Mouse (Mus musculus) heart, adult 18-20 months (tissue): Measurements from ENCODE around the gene Gpr152. TPM values are rescaled to one million over a fixed set of nuclear protein-coding genes. Genes with fewer than 3 reads are reported as not detected.

Source experiments
- DNase-seq, 2 experiments: peaks; one replicate each; pipeline ENCODE4 v3.0.0; 2021 to 2022; ENCODE audit warnings: mixed read lengths in 1 of 2
- total RNA-seq, 2 experiments: library from RNA; stranded (reverse); gene quantifications; 2 replicates each; pipeline ENCODE4 v1.2.3; 2021

The Gpr152 gene
- total RNA-seq, 2 experiments from 2014 or later = 0.08 TPM; not detected in 1

- peak; percentile 64 to 76 for DNase-seq
Measured at GRCm38 (mm10) chr19:4171393-4172290, 32.1 kb downstream of the Gpr152 start.

DNA sequence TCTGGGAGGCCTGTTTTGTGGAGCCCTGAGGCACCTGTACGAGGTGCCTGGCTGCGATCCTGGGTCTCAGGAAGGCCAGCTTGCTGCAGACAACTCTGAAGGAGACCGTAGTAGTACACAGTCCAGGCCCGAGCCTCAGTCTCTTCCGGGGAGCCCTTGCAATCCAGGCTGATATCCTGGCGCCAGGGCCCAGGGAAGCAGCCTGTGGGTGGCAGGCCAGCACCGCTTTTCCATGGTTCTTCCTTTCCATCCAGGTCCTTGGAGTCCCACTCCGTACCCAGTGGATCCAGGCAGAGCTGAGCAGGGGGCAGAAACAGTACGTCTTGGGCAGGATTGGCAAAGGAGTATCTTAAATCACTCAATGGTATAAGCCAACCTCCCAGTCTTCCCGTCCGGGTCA lies 33.3 kb downstream of the Gpr152 start:
- DNase-seq = no peak

- DNase-seq = peak; percentile 56 to 70
Measured at GRCm38 (mm10) chr19:4175368-4175947, 35.9 kb downstream of the Gpr152 start, which contains the start of gene Carns1. Gene Carns1 (minus strand): TSS chr19:4175479.

- no peak for DNase-seq
Measured at GRCm38 (mm10) chr19:4180411-4180810, 40.8 kb downstream of the Gpr152 start.

- DNase-seq = peak; percentile 63 to 81
Measured at GRCm38 (mm10) chr19:4181892-4182291, 42.3 kb downstream of the Gpr152 start.

DNA sequence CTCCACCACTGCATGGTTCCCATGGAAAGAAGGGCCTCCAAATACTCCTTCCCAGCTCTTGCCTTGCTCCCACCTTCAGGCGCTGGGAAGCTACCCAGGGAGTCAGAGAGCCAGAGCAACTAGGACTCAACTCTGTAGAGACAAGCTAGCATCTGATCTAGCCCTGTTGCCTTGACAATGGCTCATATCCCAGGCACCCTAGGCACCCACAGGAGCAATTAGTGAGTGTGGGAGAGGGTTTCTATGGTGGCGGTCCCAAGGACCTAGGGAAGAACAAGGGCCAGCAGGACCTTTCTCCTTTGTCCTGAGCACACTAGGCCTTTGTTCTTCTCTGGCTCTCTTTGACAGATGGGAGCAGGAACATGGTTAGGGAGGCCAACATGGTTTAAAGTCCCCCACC lies 44.1 kb downstream of the Gpr152 start:
- DNase-seq = no peak

DNA sequence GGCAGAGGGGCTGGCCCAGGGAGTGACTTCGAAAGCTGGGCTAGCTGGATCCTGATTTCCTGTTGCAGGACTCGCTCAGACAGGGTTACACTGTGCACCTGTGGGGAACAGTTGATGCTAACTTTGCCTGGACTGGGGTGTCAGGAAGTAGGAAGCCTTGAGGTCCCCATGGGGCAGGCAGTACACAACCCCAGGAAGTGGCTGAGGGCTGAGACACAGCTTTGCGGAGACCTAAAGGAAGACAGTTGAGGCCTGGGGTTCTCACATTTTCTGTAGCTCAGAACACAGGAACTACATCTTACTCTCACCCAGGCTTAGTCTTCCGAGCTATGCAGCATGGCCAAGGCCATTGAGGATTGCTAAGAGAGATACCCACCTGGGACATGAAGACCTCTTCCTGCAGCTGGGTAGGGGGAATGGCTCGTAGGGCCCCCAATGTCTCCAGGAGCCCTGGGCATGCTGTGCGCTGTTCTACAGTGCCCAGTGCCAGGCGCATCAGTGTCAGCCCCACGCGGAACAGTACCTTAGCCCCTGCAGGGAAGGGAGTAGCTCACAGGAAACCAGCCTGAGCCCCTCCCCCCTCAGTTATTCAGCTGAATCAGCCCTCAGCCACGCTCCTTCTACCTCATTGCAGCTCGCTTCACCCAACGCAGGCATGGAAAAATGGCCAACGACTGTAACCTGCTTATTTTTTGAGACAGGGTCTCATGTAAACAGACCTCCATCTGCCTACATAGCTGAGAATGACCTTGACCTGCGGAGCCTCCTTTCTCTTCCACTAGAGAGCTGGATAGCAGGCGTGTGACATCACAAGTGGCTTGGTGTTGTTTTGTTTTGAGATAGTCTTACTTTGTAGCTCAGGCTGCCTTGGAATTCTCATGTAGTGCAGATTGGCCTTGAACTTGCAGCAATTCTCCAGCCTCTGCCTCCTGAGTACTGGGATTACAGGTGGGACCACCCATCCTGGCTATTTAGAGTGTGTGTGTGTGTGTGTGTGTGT lies 45.7 kb downstream of the Gpr152 start:
- no peak for DNase-seq

GRCm38 (mm10) chr19:4187303-4187702 lies 47.7 kb downstream of the Gpr152 start:
- no peak for DNase-seq

DNA sequence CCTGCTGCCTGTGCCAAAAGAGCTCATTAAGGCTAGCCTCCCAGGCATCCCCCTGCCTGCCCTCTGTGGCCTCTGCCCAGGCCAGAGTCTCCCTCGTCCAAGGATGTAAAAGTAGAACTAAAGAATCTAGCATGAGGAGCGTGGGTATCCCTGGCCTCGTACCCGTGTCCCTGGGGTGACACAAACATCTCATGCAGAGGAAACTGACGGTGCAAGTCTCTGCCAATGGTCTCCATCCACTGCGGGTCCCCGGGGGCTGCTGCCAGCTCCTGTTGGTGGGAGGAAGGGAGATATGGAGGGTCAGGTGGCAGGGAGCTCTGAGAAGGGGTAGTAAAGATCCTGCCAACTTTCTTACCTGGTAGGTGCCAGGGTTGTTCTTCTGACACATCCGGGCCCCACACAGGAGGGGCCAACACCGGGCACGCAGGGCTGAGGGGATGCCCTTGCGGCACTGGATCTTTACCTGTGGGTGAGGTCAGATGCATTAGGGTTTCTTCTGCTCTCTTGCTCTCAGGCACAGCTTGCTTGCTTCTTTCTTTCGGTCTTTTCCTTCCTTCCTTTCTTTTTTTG lies 49.5 kb downstream of the Gpr152 start:
- DNase-seq = no peak

- DNase-seq = peak in 1 of 2 experiments; percentile 69
Measured at GRCm38 (mm10) chr19:4190831-4191334, 51.3 kb downstream of the Gpr152 start, which contains the start of gene Tbc1d10c. Gene Tbc1d10c (minus strand): TSS chr19:4191284.

DNA sequence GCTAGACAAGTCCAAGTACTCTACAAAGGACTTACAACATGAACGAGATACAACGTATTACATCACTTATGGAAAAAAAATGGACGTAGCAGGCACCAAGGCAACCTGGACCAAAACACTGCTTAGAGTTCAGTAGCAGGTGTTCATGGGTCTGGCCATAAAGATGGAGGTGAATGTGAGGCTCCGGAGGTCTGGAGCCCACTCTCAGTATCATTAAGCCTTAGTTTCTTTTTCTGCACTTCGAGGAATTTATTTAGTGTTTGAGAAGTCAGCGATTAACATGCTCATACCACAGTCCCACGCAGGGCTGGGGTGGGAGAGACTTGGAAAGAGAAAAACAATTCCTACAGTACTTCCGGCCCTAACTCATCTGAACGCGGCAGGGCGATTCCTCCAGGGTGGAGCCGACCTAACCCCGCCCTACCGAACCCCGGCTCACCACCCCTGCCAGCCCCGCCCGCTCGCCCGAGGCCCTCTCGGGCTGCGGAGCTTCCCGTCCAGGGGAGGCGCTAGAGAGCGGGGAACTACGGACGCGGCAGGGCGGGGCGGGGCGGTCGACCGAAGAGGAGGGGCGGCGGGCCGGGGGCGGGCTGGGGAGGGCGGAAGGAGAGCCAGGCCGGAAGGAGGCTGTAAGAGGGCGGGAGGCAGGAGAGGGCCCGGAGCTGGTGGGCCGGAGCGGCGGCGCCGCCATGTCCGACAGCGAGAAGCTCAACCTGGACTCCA lies 52.1 kb downstream of the Gpr152 start, which contains the start of gene Ppp1ca:
Ppp1ca (plus strand) TSS at position 538 of the 723 bp plus-strand sequence.
- DNase-seq = peak; percentile 96

DNA sequence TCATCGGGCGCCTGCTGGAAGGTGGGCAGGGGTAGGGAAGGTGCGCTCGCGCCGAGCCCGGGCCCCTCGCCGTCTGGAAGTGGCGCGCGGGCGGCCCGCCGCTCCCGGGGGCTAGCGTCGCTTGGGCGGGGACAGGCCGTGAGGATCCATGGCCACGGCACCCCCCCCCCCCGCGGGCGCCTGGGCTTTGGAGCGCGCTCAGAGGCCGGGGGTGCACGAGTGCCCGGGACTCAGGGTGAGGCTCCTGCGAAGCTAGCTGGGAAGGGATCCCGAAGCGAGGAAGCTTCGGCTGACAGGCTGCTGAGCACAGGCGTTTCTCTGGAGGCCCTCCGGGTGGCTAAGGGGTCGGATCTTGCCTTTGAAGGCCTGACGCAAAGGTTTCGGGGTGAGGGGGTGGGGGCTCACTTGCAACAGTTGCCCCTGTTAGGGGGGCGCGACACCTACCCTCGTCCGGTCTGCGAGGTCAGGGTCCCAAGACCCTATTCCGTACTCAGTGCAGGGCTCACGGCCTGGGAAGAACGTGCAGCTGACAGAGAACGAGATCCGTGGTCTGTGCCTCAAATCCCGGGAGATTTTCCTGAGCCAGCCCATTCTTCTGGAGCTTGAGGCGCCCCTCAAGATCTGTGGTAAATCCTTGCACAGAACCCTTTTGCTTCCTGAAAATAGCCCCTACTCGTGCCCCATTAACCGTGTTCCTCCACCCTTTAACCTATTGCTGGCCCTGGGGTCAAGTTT lies 52.8 kb downstream of the Gpr152 start:
- DNase-seq = no peak

DNA sequence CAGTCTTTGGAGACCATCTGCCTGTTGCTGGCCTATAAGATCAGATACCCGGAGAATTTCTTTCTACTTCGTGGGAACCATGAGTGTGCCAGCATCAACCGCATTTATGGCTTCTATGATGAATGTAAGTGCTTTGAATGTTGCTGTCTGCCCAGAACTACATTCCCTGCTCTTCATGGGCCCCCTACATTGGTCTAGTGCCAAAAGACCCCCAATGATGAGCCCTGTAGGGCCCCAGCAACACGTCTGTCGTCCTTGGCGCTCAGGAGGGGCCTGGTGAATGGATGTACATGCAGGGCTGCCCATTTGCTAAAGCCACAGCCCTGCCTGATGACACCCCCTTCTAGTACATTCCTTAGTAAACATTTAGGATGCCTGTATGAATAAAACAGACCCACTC lies 53.5 kb downstream of the Gpr152 start:
- DNase-seq = no peak

DNA sequence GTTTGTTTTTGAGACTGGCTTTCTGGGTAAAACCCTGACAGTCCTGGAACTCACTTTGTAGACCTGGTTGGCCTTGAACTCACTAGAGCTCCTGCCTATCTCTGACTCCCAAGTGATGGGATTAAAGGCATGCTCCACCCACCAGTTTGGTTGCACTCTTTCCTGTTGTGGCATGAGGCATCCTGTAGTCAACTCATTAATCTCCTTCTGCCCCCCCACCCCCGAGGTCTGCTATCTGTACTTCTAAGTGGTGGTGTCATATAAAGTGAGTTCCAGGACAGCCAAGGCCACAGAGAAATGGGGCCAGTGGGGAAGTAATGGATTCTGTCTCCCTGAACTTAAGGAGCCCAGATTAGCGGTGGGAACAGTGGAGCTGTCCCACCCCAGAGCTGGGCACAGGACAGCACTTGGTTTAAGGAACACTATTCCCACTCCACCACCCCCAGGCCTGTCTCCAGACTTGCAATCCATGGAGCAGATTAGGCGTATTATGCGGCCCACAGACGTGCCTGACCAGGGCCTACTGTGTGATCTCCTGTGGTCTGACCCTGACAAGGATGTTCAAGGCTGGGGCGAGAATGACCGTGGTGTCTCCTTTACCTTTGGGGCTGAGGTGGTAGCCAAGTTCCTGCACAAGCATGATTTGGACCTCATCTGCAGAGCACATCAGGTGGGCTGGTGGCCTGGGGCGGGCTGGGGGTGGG lies 54.6 kb downstream of the Gpr152 start:
- no peak for DNase-seq

DNA sequence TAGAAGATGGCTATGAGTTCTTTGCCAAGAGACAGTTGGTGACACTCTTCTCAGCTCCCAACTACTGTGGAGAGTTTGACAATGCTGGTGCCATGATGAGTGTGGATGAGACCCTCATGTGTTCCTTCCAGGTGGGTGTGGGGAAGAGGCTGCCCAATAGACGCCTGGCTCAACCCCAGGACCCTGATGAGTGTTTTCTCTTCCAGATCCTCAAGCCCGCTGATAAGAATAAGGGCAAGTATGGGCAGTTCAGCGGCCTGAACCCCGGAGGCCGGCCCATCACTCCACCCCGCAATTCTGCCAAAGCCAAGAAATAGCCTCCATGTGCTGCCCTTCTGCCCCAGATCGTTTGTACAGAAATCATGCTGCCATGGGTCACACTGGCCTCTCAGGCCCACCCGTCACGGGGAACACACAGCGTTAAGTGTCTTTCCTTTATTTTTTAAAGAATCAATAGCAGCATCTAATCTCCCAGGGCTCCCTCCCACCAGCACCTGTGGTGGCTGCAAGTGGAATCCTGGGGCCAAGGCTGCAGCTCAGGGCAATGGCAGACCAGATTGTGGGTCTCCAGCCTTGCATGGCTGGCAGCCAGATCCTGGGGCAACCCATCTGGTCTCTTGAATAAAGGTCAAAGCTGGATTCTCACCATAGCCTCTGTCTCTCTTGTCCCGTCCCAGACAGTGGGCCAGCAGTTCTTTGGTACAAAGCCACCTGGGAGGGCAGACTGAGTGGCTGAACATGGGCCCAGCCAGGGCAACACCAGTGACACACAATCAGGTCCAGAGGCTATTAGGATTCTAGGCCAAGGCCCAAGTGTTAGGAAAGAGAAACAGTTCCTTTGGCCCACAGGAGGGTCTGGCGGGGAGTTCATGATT lies 55.4 kb downstream of the Gpr152 start:
- DNase-seq = no peak
